Mouse (Mus musculus): Measurements from ENCODE around the gene Cep128.

GRCm38 (mm10) chr12:90997539-90997938 lies 386.7 kb downstream of the Cep128 start:
- no peak for TF ChIP-seq CTCF (IDR thresholded peaks at IDR 0.05; ENCODE audit: low read depth)
- no peak for TF ChIP-seq EP300 (IDR thresholded peaks at IDR 0.05; ENCODE audit: low read depth)

Measured in heart, postnatal 0 days (tissue).